Mouse (Mus musculus): ENCODE measurements around the gene Trmt44. TPM values are rescaled to one million over a fixed set of nuclear protein-coding genes. Genes with fewer than 3 reads are reported as not detected.
"Not testable (repeated sequence)": the region's sequence is repeated elsewhere in the genome, so short reads cannot be mapped to it uniquely, and the experiment has no call there.

Gene Trmt44
- polyA plus RNA-seq, 1 experiment from 2014 or later = 5.3 TPM

DNA sequence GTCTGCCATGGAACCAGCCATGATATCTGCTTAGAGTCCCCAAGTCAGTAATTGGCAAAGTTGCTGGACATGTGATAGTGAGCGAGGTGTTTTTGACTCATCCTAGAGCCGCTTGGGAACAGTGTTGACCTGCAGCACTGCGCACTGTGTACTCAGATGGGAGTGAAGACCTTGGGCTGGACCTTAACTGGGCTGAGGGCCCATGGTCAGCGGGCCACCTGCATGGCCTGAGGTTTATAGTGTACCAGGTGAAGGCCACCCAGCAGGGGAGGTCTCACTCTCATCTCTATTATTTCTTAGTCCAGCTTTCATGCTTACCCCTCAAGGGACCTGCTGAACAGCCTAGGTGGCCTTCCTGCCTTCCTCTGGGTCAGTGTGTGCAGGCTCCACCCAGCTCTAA lies 19.9 kb upstream of the Trmt44 start:
- Histone ChIP-seq H3K4me1 (ENCODE audit: control insufficient read depth, insufficient read depth, low read length) (no peaks in the 10 kb centered on the region), H3K4me2 (ENCODE audit: low read depth, low read length) (no peak overlapping the region), H3K36me3 (ENCODE audit: control insufficient read depth, insufficient read depth) (peaks cover 44% of the 10 kb centered on the region), H3K27ac (ENCODE audit: low read length) (no peak overlapping the region), H3K9me3 (replicated peaks; ENCODE audit: control insufficient read depth, low read length) (peaks cover 14% of the 10 kb centered on the region), H3K27me3 (ENCODE audit: control insufficient read depth, insufficient read depth, low read length) (no peaks in the 10 kb centered on the region), H3K9ac (ENCODE audit: low read length) (no peak overlapping the region), H3K4me3 (ENCODE audit: low read length) (no peak overlapping the region)
- ATAC-seq (replicated peaks; ENCODE audit: extremely low read depth, insufficient read depth, low FRiP score) = no peak
- 87% methylated on average over 4 of the region's 4 CpGs for WGBS

DNA sequence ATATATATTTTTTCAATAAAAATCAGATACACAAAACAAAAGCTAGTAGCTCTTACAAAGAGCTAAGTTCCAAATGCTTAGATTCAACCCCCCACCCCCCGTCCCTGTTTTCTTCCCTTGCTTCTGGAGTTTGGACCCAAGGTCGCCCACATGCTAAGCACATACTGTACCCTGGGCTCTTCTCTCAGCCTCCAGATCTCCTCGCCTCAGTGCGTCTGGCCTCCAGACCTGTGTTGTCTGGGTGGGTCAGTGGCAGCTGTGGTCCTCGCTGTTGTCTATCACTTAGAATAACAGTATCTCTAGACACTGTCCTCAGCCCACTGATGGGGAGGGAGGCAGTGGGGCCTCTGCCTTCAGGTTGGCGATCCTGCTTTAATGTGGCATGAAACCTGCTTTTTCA lies 18.4 kb upstream of the Trmt44 start:
- Histone ChIP-seq H3K4me1 (ENCODE audit: control insufficient read depth, insufficient read depth, low read length) (no peaks in the 10 kb centered on the region), H3K27ac (ENCODE audit: low read length) (no peak overlapping the region), H3K4me3 (ENCODE audit: low read length) (no peak overlapping the region), H3K9me3 (replicated peaks; ENCODE audit: control insufficient read depth, low read length) (peaks cover 11% of the 10 kb centered on the region), H3K4me2 (ENCODE audit: low read depth, low read length) (no peak overlapping the region), H3K9ac (ENCODE audit: low read length) (no peak overlapping the region), H3K27me3 (ENCODE audit: control insufficient read depth, insufficient read depth, low read length) (no peaks in the 10 kb centered on the region), H3K36me3 (ENCODE audit: control insufficient read depth, insufficient read depth) (peaks cover 46% of the 10 kb centered on the region)
- no peak for ATAC-seq (replicated peaks; ENCODE audit: extremely low read depth, insufficient read depth, low FRiP score)
- 78% methylated on average over 6 of the region's 6 CpGs for WGBS

DNA sequence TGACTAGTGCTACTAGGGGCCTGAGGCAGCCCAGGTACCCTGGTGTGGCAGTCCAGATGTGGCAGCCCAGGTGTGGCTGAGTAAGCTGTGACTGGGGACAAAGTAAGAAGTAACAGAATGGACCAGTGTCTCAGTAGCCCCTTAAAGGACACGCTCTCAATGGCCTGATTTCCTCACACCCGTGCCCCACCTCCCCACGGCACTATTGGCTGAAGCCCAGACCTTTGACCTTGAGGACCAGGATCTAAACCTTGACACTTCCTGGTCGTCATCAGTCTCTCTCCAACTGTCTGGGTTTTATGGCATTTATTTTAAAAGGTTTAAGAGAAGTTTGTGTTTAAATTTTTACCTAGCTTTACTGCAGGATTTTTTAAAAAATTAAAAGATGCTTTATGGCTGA lies 18.0 kb upstream of the Trmt44 start:
- Histone ChIP-seq H3K9ac (ENCODE audit: low read length) (no peak overlapping the region), H3K36me3 (ENCODE audit: control insufficient read depth, insufficient read depth) (peaks cover 41% of the 10 kb centered on the region), H3K4me3 (ENCODE audit: low read length) (no peak overlapping the region), H3K9me3 (replicated peaks; ENCODE audit: control insufficient read depth, low read length) (peaks cover 11% of the 10 kb centered on the region), H3K4me1 (ENCODE audit: control insufficient read depth, insufficient read depth, low read length) (no peaks in the 10 kb centered on the region), H3K27me3 (ENCODE audit: control insufficient read depth, insufficient read depth, low read length) (no peaks in the 10 kb centered on the region), H3K27ac (ENCODE audit: low read length) (no peak overlapping the region), H3K4me2 (ENCODE audit: low read depth, low read length) (no peak overlapping the region)
- 74% methylated on average over 4 of the region's 4 CpGs for WGBS
- ATAC-seq (replicated peaks; ENCODE audit: extremely low read depth, insufficient read depth, low FRiP score) = no peak

DNA sequence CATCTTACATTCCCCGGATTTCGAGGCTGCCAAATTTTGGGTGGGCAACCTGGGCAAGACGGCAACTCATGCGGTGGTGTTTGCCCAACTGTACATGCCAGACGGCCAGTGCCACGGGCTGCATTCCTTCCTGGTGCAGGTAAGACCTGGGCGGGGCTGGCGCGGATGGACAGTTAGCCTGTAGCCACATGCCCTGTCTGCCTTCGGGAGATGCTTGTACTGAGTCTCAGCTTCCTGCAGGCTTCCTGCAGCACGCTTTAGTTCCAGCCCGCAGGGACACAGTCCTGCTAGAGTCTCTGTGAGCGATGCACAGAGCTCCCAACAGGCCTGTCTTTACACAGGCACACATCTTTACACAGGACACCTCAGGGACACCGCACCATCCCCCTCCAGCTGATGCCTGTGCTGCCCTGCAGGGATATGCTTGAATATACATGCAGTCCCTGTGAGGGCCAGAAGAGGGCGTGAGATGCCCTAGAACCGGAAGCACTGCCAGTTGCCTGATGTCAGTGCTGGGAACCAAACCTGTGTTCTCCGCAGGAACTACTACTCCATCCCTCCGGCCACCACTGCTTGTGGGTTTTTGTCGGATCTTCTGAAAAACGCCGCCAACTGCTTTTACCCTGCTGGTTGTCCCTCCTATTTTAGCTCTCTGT lies 17.3 kb upstream of the Trmt44 start:
- H3K9ac ChIP-seq (ENCODE audit: low read length) = no peak overlapping the region
- H3K4me2 ChIP-seq (ENCODE audit: low read depth, low read length) = no peak overlapping the region
- 82% methylated on average over 21 of the region's 21 CpGs for WGBS
- H3K27me3 ChIP-seq (ENCODE audit: control insufficient read depth, insufficient read depth, low read length) = no peaks in the 10 kb centered on the region
- ATAC-seq (replicated peaks; ENCODE audit: extremely low read depth, insufficient read depth, low FRiP score) = no peak
- peaks cover 40% of the 10 kb centered on the region for H3K36me3 ChIP-seq (ENCODE audit: control insufficient read depth, insufficient read depth)
- H3K9me3 ChIP-seq (replicated peaks; ENCODE audit: control insufficient read depth, low read length) = peaks cover 11% of the 10 kb centered on the region
- H3K4me3 ChIP-seq (ENCODE audit: low read length) = no peak overlapping the region
- no peak overlapping the region for H3K27ac ChIP-seq (ENCODE audit: low read length)
- H3K4me1 ChIP-seq (ENCODE audit: control insufficient read depth, insufficient read depth, low read length) = no peaks in the 10 kb centered on the region

DNA sequence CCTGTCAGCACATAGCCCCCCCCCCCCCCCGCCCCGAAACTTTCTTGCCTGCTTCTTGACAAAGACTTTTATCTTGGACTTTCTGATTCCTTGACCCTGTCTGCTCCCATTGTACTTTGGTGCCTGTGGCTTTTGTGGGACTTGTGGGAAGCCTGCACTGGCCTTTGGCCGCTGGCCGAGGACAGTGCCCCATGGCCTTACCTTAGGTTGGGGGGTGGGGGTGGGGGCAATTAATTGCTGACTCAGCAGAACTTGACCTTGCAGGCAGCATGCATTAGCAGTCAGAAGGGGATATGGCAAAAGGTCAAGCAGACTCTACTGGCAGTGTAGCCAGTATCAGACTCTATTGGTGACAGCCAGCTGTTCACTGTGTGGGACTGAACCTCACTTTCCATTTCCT lies 16.6 kb upstream of the Trmt44 start:
- no peak overlapping the region for H3K4me3 ChIP-seq (ENCODE audit: low read length)
- WGBS = 86% methylated on average over 4 of the region's 4 CpGs
- no peak for ATAC-seq (replicated peaks; ENCODE audit: extremely low read depth, insufficient read depth, low FRiP score)
- H3K27me3 ChIP-seq (ENCODE audit: control insufficient read depth, insufficient read depth, low read length) = no peaks in the 10 kb centered on the region
- H3K9ac ChIP-seq (ENCODE audit: low read length) = no peak overlapping the region
- peaks cover 40% of the 10 kb centered on the region for H3K36me3 ChIP-seq (ENCODE audit: control insufficient read depth, insufficient read depth)
- no peaks in the 10 kb centered on the region for H3K4me1 ChIP-seq (ENCODE audit: control insufficient read depth, insufficient read depth, low read length)
- peaks cover 11% of the 10 kb centered on the region for H3K9me3 ChIP-seq (replicated peaks; ENCODE audit: control insufficient read depth, low read length)
- H3K4me2 ChIP-seq (ENCODE audit: low read depth, low read length) = no peak overlapping the region
- no peak overlapping the region for H3K27ac ChIP-seq (ENCODE audit: low read length)

DNA sequence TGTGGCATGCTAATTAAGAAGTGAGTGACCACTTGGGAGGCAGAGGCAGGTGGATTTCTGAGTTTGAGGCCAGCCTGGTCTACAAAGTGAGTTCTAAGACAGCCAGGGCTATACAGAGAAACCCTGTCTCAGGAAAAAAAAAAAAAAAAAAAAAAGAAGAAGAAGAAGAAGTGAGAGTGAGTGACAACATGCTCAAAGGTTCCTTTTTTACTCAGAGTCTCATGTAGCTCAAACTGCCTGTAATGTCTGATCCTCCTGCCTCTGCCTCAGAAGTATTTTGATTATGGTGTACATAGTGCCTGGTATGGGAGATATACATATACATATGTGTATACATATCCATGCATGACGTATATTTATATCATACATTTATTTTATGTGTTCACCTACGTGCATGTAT lies 9.4 kb upstream of the Trmt44 start:
- not testable (repeated sequence) for H3K27ac ChIP-seq (ENCODE audit: low read length); H3K27me3 ChIP-seq (ENCODE audit: control insufficient read depth, insufficient read depth, low read length); H3K36me3 ChIP-seq (ENCODE audit: control insufficient read depth, insufficient read depth); H3K4me2 ChIP-seq (ENCODE audit: low read depth, low read length); H3K4me3 ChIP-seq (ENCODE audit: low read length); H3K4me1 ChIP-seq (ENCODE audit: control insufficient read depth, insufficient read depth, low read length); H3K9me3 ChIP-seq (replicated peaks; ENCODE audit: control insufficient read depth, low read length); ATAC-seq (replicated peaks; ENCODE audit: extremely low read depth, insufficient read depth, low FRiP score); H3K9ac ChIP-seq (ENCODE audit: low read length)
- 89% methylated on average over 2 of the region's 2 CpGs for WGBS

DNA sequence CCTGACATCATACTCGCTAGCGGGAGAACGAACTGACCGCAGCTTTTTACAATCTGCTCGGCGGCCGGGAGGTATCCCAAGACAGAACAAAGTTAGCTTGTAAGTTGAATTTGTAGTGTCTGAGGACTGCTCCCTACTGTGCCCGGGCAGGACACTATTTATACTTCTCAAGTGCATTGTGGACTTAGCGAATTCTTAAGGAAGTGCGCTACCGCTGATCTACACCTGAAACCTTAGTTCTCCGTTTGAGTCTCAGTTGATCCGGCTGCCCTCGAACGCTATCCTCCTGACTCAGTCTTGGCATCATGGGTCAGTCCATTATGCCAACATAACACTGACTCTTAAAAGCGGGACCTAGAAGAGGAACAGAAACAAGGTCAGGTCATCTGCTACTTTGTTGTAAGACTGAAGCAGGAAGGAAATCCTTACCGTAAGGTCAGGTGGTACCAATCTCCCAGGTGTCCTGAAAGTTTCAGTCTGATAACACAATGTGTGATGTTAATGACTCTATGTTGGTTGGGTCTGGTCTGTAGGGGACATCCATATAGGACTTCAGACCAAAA lies 8.4 kb upstream of the Trmt44 start:
- Histone ChIP-seq H3K9ac (ENCODE audit: low read length) (peak overlapping the region; percentile 76), H3K9me3 (replicated peaks; ENCODE audit: control insufficient read depth, low read length) (no peaks in the 10 kb centered on the region), H3K27ac (ENCODE audit: low read length) (peak overlapping the region; percentile 74), H3K4me2 (ENCODE audit: low read depth, low read length) (peak overlapping the region; percentile 75), H3K4me3 (ENCODE audit: low read length) (peak overlapping the region; percentile 59), H3K4me1 (ENCODE audit: control insufficient read depth, insufficient read depth, low read length) (peaks cover 7% of the 10 kb centered on the region), H3K36me3 (ENCODE audit: control insufficient read depth, insufficient read depth) (no peaks in the 10 kb centered on the region), H3K27me3 (ENCODE audit: control insufficient read depth, insufficient read depth, low read length) (no peaks in the 10 kb centered on the region)
- ATAC-seq (replicated peaks; ENCODE audit: extremely low read depth, insufficient read depth, low FRiP score) = no peak
- 2% methylated on average over 17 of the region's 17 CpGs for WGBS

DNA sequence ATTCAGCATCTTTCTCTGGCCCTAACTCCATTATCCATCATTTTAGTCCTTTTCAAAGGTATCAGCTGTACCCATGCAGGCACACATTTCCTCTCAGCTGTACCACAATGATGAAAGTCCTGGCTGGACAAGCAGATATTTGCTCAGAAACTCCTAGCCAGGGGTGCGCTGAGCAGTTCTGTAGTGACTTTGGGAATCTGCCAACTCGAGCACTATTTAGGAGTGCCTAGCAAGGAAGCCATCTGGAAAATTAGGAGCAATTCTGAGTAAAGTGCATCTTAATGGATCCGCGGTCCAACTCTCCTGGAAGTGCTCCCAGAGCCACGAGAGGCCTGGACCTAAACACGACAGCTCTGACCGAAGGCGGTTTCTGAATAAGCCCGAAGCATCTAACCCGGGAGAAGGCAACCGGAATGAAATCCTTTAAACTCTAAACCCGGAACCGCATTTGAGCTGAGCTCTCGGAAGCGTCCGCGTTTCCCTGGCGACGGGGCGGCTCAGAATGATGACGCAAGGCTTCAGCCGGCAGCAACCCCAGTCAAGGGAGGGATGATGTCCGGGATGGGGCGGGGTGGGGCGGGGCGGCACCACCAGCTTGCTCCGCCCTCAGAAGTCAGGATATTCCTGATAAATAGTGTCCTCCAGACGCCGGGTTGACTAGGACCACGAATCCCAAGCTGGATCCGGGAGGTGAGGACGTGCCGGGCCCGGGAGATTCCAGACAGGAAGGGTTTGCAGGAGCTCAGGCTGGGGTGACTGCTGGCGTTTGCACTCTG lies 7.8 kb upstream of the Trmt44 start, which contains the start of gene Acox3:
Gene Acox3, plus strand, starts transcription at position 596 of the 776 bp plus-strand sequence.
- no peaks in the 10 kb centered on the region for H3K36me3 ChIP-seq (ENCODE audit: control insufficient read depth, insufficient read depth)
- ATAC-seq (replicated peaks; ENCODE audit: extremely low read depth, insufficient read depth, low FRiP score) = peak; percentile 94
- under 1% methylated on average over 35 of the region's 35 CpGs for WGBS
- peak within 1 kb of the TSS; percentile 59 for H3K4me3 ChIP-seq (ENCODE audit: low read length)
- peak within 1 kb of the TSS; percentile 74 for H3K27ac ChIP-seq (ENCODE audit: low read length)
- peak within 1 kb of the TSS; percentile 75 for H3K4me2 ChIP-seq (ENCODE audit: low read depth, low read length)
- no peaks in the 10 kb centered on the region for H3K9me3 ChIP-seq (replicated peaks; ENCODE audit: control insufficient read depth, low read length)
- H3K9ac ChIP-seq (ENCODE audit: low read length) = peak within 1 kb of the TSS; percentile 76
- H3K4me1 ChIP-seq (ENCODE audit: control insufficient read depth, insufficient read depth, low read length) = peaks cover 7% of the 10 kb centered on the region
- no peaks in the 10 kb centered on the region for H3K27me3 ChIP-seq (ENCODE audit: control insufficient read depth, insufficient read depth, low read length)

Data from heart, embryonic 16.5 days (tissue).